Mouse (Mus musculus) bone marrow macrophage, adult 2 months (primary cell): ENCODE data around the gene Ap2b1.

Experiments
- CTCF ChIP-seq: IDR thresholded peaks from 2 replicates; pipeline ENCODE4 v1.5.1; 2012; ENCODE audit warnings: low read depth, mild to moderate bottlenecking, low read length, moderate library complexity
- POLR2A ChIP-seq: IDR thresholded peaks from 2 replicates; pipeline ENCODE4 v1.6.1; 2012; ENCODE audit warnings: mild to moderate bottlenecking, low read depth, low read length, borderline replicate concordance

GRCm38 (mm10) chr11:83289036-83289435 is 9.8 kb upstream of the Ap2b1 start:
- TF ChIP-seq CTCF (no peak), POLR2A (no peak)
